Mouse (Mus musculus): Measurements from ENCODE around the gene Fcgr4.

- TF ChIP-seq CTCF (IDR thresholded peaks at IDR 0.05) (no peak), EP300 (IDR thresholded peaks at IDR 0.05) (no peak)
Observed at GRCm38 (mm10) chr1:170978601-170979000, 40.1 kb upstream of the Fcgr4 start.
